Mouse (Mus musculus): ENCODE results near the gene Katnb1. TPM values are rescaled to one million over a fixed set of nuclear protein-coding genes. Genes with fewer than 3 reads are reported as not detected.

Katnb1 gene
- total and polyA plus RNA-seq, 3 experiments = 9.8 to 19.8 (median 13.1) TPM

DNA sequence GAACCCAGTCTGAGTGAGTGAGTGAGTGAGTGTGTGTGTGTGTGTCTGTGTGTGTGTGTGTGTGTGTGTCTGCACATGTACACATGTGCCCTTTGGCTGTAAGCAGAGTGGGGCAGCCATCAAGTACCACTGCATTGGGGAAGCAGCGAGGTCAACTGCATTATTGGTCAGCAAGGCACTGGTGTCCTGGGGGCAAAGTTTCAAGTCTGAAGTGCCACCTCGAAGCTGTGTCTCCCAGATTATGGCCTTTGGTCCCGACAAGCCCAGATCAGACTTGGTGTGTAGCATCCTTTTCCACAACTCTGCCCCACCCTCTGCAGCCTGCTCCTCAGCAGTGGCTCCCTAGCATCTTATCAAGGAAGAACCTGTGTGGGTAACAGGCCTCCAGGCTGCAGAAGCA, 31.6 kb downstream of the Katnb1 start:
- dilution Hi-C loops (cut with MboI; ENCODE audit: extremely low pct_ligation_motif_present, extremely low pct_unique_long_range_greater_than_20kb, low sequenced_read_pairs) = no loop called here
- H3K4me2 ChIP-seq (ENCODE audit: insufficient read depth, low read depth, poor library complexity, severe bottlenecking) = no peak overlapping the region
- peaks cover 0 to 5% of the 10 kb centered on the region in 2 experiments for H3K36me3 ChIP-seq (replicated peaks in 1 of 2; ENCODE audit: control insufficient read depth in 1 of 2, insufficient read depth in 1 of 2, low read length in 1 of 2)
- no peak overlapping the region for H3K4me3 ChIP-seq (replicated peaks in 1 of 3; ENCODE audit: low read depth in 2 of 3, low read length in 2 of 3, poor library complexity in 1 of 3)
- TF ChIP-seq EP300 (IDR thresholded peaks at IDR 0.05; ENCODE audit: low read length) (no peak), POLR2AphosphoS2 (IDR thresholded peaks at IDR 0.05; ENCODE audit: low read depth, low read length) (no peak), MAX (IDR thresholded peaks at IDR 0.05; ENCODE audit: low read length) (no peak), HCFC1 (IDR thresholded peaks at IDR 0.05; ENCODE audit: low read depth, low read length) (no peak), CHD1 (IDR thresholded peaks at IDR 0.05; ENCODE audit: low read depth, low read length) (no peak), E2F4 (IDR thresholded peaks at IDR 0.05; ENCODE audit: insufficient replicate concordance, low read depth, low read length) (no peak), IRF4 (IDR thresholded peaks at IDR 0.05; ENCODE audit: low read depth, low read length) (no peak), CTCF (conservative IDR thresholded peaks at IDR 0.05 in 1 of 2, IDR thresholded peaks at IDR 0.05 in 1 of 2; ENCODE audit: low read depth in 2 of 2, low read length in 2 of 2) (no peak), ETS1 (conservative IDR thresholded peaks at IDR 0.05; ENCODE audit: low read depth, low read length) (no peak), GABPA (IDR thresholded peaks at IDR 0.05; ENCODE audit: insufficient replicate concordance, low read depth, low read length) (no peak), MAFK (IDR thresholded peaks at IDR 0.05; ENCODE audit: insufficient replicate concordance, low read length) (no peak), ZNF384 (IDR thresholded peaks at IDR 0.05; ENCODE audit: low read depth, low read length) (no peak), BHLHE40 (IDR thresholded peaks at IDR 0.05; ENCODE audit: low read depth, low read length) (no peak), MAZ (IDR thresholded peaks at IDR 0.05; ENCODE audit: low read depth, low read length) (no peak), KAT2A (IDR thresholded peaks at IDR 0.05; ENCODE audit: insufficient replicate concordance, low read length) (no peak)
- no peak overlapping the region for H3K27ac ChIP-seq (ENCODE audit: insufficient read depth, low read depth)
- no peaks in the 10 kb centered on the region for H3K9me3 ChIP-seq (replicated peaks; ENCODE audit: low read length)
- no peaks in the 10 kb centered on the region for H3K27me3 ChIP-seq (replicated peaks)
- no peak for DNase-seq (ENCODE audit: extremely low read depth)
- no peaks in the 10 kb centered on the region for H3K79me2 ChIP-seq (replicated peaks; ENCODE audit: control insufficient read depth, extremely low read depth, insufficient read depth, poor library complexity, severe bottlenecking)
- in situ Hi-C loops (cut with MboI; ENCODE audit: low pct_ligation_motif_present, low pct_unique_long_range_greater_than_20kb, low sequenced_read_pairs) = no loop called here
- no peak overlapping the region for H3K9ac ChIP-seq (ENCODE audit: insufficient read depth, low read depth)
- peaks cover 7 to 37% of the 10 kb centered on the region in 2 experiments; a peak in 3 of 4 replicates for H3K4me1 ChIP-seq (ENCODE audit: control insufficient read depth in 1 of 2, insufficient read depth in 2 of 2)

GRCm38 (mm10) chr8:95113108-95113507, 32.1 kb downstream of the Katnb1 start:
- no peak overlapping the region for H3K9ac ChIP-seq (ENCODE audit: insufficient read depth, low read depth)
- no peak overlapping the region for H3K27ac ChIP-seq (ENCODE audit: insufficient read depth, low read depth)
- no peak overlapping the region for H3K4me2 ChIP-seq (ENCODE audit: insufficient read depth, low read depth, poor library complexity, severe bottlenecking)
- no peaks in the 10 kb centered on the region for H3K79me2 ChIP-seq (replicated peaks; ENCODE audit: control insufficient read depth, extremely low read depth, insufficient read depth, poor library complexity, severe bottlenecking)
- dilution Hi-C loops (cut with MboI; ENCODE audit: extremely low pct_ligation_motif_present, extremely low pct_unique_long_range_greater_than_20kb, low sequenced_read_pairs) = no loop called here
- in situ Hi-C loops (cut with MboI; ENCODE audit: low pct_ligation_motif_present, low pct_unique_long_range_greater_than_20kb, low sequenced_read_pairs) = no loop called here
- no peak overlapping the region for H3K4me3 ChIP-seq (replicated peaks in 1 of 3; ENCODE audit: low read depth in 2 of 3, low read length in 2 of 3, poor library complexity in 1 of 3)
- no peaks in the 10 kb centered on the region for H3K9me3 ChIP-seq (replicated peaks; ENCODE audit: low read length)
- H3K4me1 ChIP-seq (ENCODE audit: control insufficient read depth in 1 of 2, insufficient read depth in 2 of 2) = peaks cover 7 to 32% of the 10 kb centered on the region in 2 experiments; a peak in 3 of 4 replicates
- no peaks in the 10 kb centered on the region for H3K27me3 ChIP-seq (replicated peaks)
- TF ChIP-seq SMC3 (IDR thresholded peaks at IDR 0.05; ENCODE audit: low read depth, low read length) (no peak), ZMIZ1 (IDR thresholded peaks at IDR 0.05; ENCODE audit: low read depth, low read length) (no peak), MAZ (IDR thresholded peaks at IDR 0.05; ENCODE audit: low read depth, low read length) (no peak), E2F4 (IDR thresholded peaks at IDR 0.05; ENCODE audit: insufficient replicate concordance, low read depth, low read length) (no peak), NRF1 (IDR thresholded peaks at IDR 0.05; ENCODE audit: low read depth, low read length) (no peak), IRF4 (IDR thresholded peaks at IDR 0.05; ENCODE audit: low read depth, low read length) (no peak), MXI1 (IDR thresholded peaks at IDR 0.05; ENCODE audit: low read depth, low read length) (no peak), GABPA (IDR thresholded peaks at IDR 0.05; ENCODE audit: insufficient replicate concordance, low read depth, low read length) (no peak), TBP (conservative IDR thresholded peaks at IDR 0.05; ENCODE audit: low read depth, low read length) (no peak)
- no peak for DNase-seq (ENCODE audit: extremely low read depth)
- H3K36me3 ChIP-seq (replicated peaks in 1 of 2; ENCODE audit: control insufficient read depth in 1 of 2, insufficient read depth in 1 of 2, low read length in 1 of 2) = peaks cover 0 to 5% of the 10 kb centered on the region in 2 experiments
